In genomic region chr16:90142247-90142573, GRCm38 (mm10) we compare ENCODE assay signal across 8 mouse cellular contexts. TPM values are rescaled to one million over a fixed set of nuclear protein-coding genes. Genes with fewer than 3 reads are reported as not detected.
DNase-seq lines count a peak whose midpoint lies in the region; ATAC-seq lines count a peak whose summit lies in the region.

No protein-coding gene starts in this region.

- H3K9ac ChIP-seq in embryonic facial prominence, embryonic 14.5 days (ENCODE audit: low read depth, low read length), result peak overlapping the region; percentile 83
- H3K9ac ChIP-seq in hindbrain, embryonic 16.5 days (ENCODE audit: low read depth, low read length), result peak overlapping the region; percentile 86
- H3K9ac ChIP-seq in liver, embryonic 13.5 days, result peak overlapping the region; percentile 83
- peak overlapping the region; percentile 78 for H3K9ac ChIP-seq in neural tube, embryonic 15.5 days (replicated peaks)

- H3K27ac ChIP-seq in embryonic facial prominence, embryonic 14.5 days (replicated peaks; ENCODE audit: low read depth, low read length), result no peak overlapping the region
- H3K27ac ChIP-seq in hindbrain, embryonic 16.5 days (ENCODE audit: low read depth, low read length), result peak overlapping the region; percentile 91
- H3K27ac ChIP-seq in liver, embryonic 13.5 days, result no peak overlapping the region
- H3K27ac ChIP-seq in neural tube, embryonic 15.5 days (replicated peaks), result peak overlapping the region; percentile 92

- DNase-seq in embryo, embryonic 10 days (ENCODE audit: low spot score), result peak; percentile 59
- no peak for DNase-seq in embryo, embryonic 9.5 days (ENCODE audit: extremely low spot score)
- DNase-seq in CD4-positive helper T cell, adult 2 months (ENCODE audit: low read depth, low spot score), result peak; percentile 45
- DNase-seq in embryonic facial prominence, embryonic 14.5 days (ENCODE audit: low spot score), result peak; percentile 24
- no peak for DNase-seq in liver, embryonic 13.5 days

- no peaks in the 10 kb centered on the region for H3K27me3 ChIP-seq in embryonic facial prominence, embryonic 14.5 days (replicated peaks; ENCODE audit: control insufficient read depth, insufficient read depth, low read length)
- H3K27me3 ChIP-seq in hindbrain, embryonic 16.5 days (replicated peaks; ENCODE audit: control insufficient read depth, insufficient read depth, low read length), result no peaks in the 10 kb centered on the region
- H3K27me3 ChIP-seq in liver, embryonic 13.5 days, result peaks cover 21% of the 10 kb centered on the region
- no peaks in the 10 kb centered on the region for H3K27me3 ChIP-seq in neural tube, embryonic 15.5 days (replicated peaks)

- H3K9me3 ChIP-seq in embryonic facial prominence, embryonic 14.5 days (ENCODE audit: control insufficient read depth, low read length), result no peaks in the 10 kb centered on the region
- H3K9me3 ChIP-seq in hindbrain, embryonic 16.5 days (ENCODE audit: control insufficient read depth, low read length), result no peaks in the 10 kb centered on the region
- no peaks in the 10 kb centered on the region for H3K9me3 ChIP-seq in liver, embryonic 13.5 days (replicated peaks)
- no peaks in the 10 kb centered on the region for H3K9me3 ChIP-seq in neural tube, embryonic 15.5 days (replicated peaks)

- peak overlapping the region; percentile 63 for H3K4me3 ChIP-seq in embryonic facial prominence, embryonic 14.5 days (ENCODE audit: low read depth, low read length)
- peak overlapping the region; percentile 77 for H3K4me3 ChIP-seq in hindbrain, embryonic 16.5 days (ENCODE audit: low read length)
- H3K4me3 ChIP-seq in liver, embryonic 13.5 days (replicated peaks), result peak overlapping the region; percentile 76
- H3K4me3 ChIP-seq in neural tube, embryonic 15.5 days (replicated peaks), result peak overlapping the region; percentile 78

- peaks cover 25% of the 10 kb centered on the region for H3K4me1 ChIP-seq in embryonic facial prominence, embryonic 14.5 days (ENCODE audit: control insufficient read depth, insufficient read depth, low read length)
- H3K4me1 ChIP-seq in hindbrain, embryonic 16.5 days (ENCODE audit: control insufficient read depth, insufficient read depth, low read depth, low read length), result peaks cover 15% of the 10 kb centered on the region
- peaks cover 45% of the 10 kb centered on the region for H3K4me1 ChIP-seq in liver, embryonic 13.5 days (replicated peaks)
- H3K4me1 ChIP-seq in neural tube, embryonic 15.5 days, result peaks cover 43% of the 10 kb centered on the region

- H3K36me3 ChIP-seq in embryonic facial prominence, embryonic 14.5 days (ENCODE audit: control insufficient read depth, insufficient read depth, low read length), result no peaks in the 10 kb centered on the region
- H3K36me3 ChIP-seq in hindbrain, embryonic 16.5 days (ENCODE audit: control insufficient read depth, insufficient read depth, low read length), result no peaks in the 10 kb centered on the region
- H3K36me3 ChIP-seq in liver, embryonic 13.5 days, result no peaks in the 10 kb centered on the region
- H3K36me3 ChIP-seq in neural tube, embryonic 15.5 days, result 0 out of 2 replicates have a peak, but pooled peaks cover 3% of the 10 kb centered on the region

- 1% methylated on average over 20 of the region's 20 CpGs for WGBS in embryonic facial prominence, embryonic 14.5 days
- WGBS in hindbrain, embryonic 16.5 days, result 1% methylated on average over 20 of the region's 20 CpGs
- 2% methylated on average over 20 of the region's 20 CpGs for WGBS in liver, embryonic 13.5 days (ENCODE audit: insufficient replicate concordance)
- WGBS in neural tube, embryonic 15.5 days, result under 1% methylated on average over 20 of the region's 20 CpGs

- no peak for ATAC-seq in embryonic facial prominence, embryonic 14.5 days (ENCODE audit: low read depth)
- ATAC-seq in hindbrain, embryonic 16.5 days, result no peak
- ATAC-seq in liver, embryonic 13.5 days (ENCODE audit: low read depth), result no peak
- ATAC-seq in neural tube, embryonic 15.5 days (ENCODE audit: low FRiP score), result no peak
- no peak for ATAC-seq in monocyte, adult 5-6 weeks (replicated peaks; ENCODE audit: insufficient number of reproducible peaks, low FRiP score, low TSS enrichment, poor library complexity, severe bottlenecking)

- peak overlapping the region; percentile 98 for H3K4me2 ChIP-seq in embryonic facial prominence, embryonic 14.5 days (ENCODE audit: low read depth, low read length)
- H3K4me2 ChIP-seq in hindbrain, embryonic 16.5 days (ENCODE audit: low read length), result peak overlapping the region; percentile 90
- H3K4me2 ChIP-seq in liver, embryonic 13.5 days, result peak overlapping the region; percentile 99
- H3K4me2 ChIP-seq in neural tube, embryonic 15.5 days, result peak overlapping the region; percentile 83

RNA-seq across cellular contexts. Expression of gene Tiam1, which starts 1.4 kb away (rescaled TPM):
- 31.0 and 34.6 TPM in 2 replicates for polyA plus RNA-seq in embryonic facial prominence, embryonic 14.5 days (2014; fragmentation: Nextera tagmentation; extraction: Ambion mirVana)
- 16.6 and 21.1 TPM in 2 replicates for polyA plus RNA-seq in hindbrain, embryonic 16.5 days (2015; fragmentation: Nextera tagmentation; extraction: Ambion mirVana)
- polyA plus RNA-seq in liver, embryonic 13.5 days (2015; fragmentation: Nextera tagmentation; extraction: Ambion mirVana), result 4.8 and 5.5 TPM in 2 replicates
- polyA plus RNA-seq in neural tube, embryonic 15.5 days (2015; fragmentation: Nextera tagmentation; extraction: Ambion mirVana), result 15.0 and 23.6 TPM in 2 replicates
- total RNA-seq in monocyte, adult 5-6 weeks (2017), result 24.6 to 28.6 TPM (median 27.7 TPM) in 3 replicates

Comparison
In these comparisons a context has a peak if more than half of its experiments do, and no peak if none do; other contexts are left out.
1. DNase-seq: peak in embryo, embryonic 10 days (single experiment), CD4-positive helper T cell, adult 2 months (single experiment) and embryonic facial prominence, embryonic 14.5 days (single experiment); none in embryo, embryonic 9.5 days (single experiment) and liver, embryonic 13.5 days (single experiment).
2. H3K27ac ChIP-seq: peak in hindbrain, embryonic 16.5 days (single experiment) and neural tube, embryonic 15.5 days (single experiment); none in embryonic facial prominence, embryonic 14.5 days (single experiment) and liver, embryonic 13.5 days (single experiment).
3. Peak in every context shown above with its lines, with median percentiles within 50 percentile points of each other: H3K4me2 ChIP-seq, H3K4me3 ChIP-seq and H3K9ac ChIP-seq.